Mouse (Mus musculus) embryonic fibroblast, embryonic 13.5 days (primary cell): Measurements from ENCODE around the gene Edn1.

Experiments
- CTCF ChIP-seq: IDR thresholded peaks from 2 replicates; pipeline ENCODE4 v1.5.1; 2011; ENCODE audit warnings: mild to moderate bottlenecking, control low read depth, low read length, moderate library complexity, borderline replicate concordance; ENCODE audit not compliant: insufficient read depth
- POLR2A ChIP-seq: IDR thresholded peaks from 2 replicates; pipeline ENCODE4 v1.6.1; 2011; ENCODE audit warnings: low read depth, mild to moderate bottlenecking, control low read depth, low read length, moderate library complexity

DNA sequence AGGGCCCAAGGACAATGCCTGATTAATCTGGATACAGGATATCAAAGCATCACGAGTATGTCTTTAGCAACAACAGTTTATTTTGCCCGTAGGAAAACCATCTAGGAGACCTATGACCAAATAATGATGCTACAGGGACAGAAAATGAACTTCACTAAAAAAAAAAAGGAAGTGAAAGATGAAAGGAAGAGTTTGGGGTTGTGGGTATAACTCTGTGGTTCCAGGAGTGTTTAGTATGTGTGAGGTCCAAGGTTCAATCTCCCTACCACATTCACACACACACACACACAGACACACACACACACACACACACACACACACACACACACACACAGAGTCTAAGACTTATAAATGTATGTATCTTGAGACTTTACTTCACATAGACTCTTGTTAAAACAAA, 35.8 kb downstream of the Edn1 start:
- TF ChIP-seq POLR2A = no peak
- no peak for TF ChIP-seq CTCF
